Mouse (Mus musculus) embryonic facial prominence, embryonic 11.5 days (tissue): ENCODE measurements around the gene Igsf21. TPM values are rescaled to one million over a fixed set of nuclear protein-coding genes. Genes with fewer than 3 reads are reported as not detected.

ENCODE experiments used
- ATAC-seq: fragments of 200-750 bp; cut with Nextera tagmentation; replicated peaks from 2 replicates; pipeline ENCODE4 v1.8.0; 2017; ENCODE audit warnings: low read depth; ENCODE audit not compliant: insufficient number of reproducible peaks, low FRiP score, low TSS enrichment
- DNase-seq: peaks from one replicate; pipeline ENCODE4 v3.0.0-alpha.2; 2015; ENCODE audit warnings: low spot score
- H3K27ac ChIP-seq: fragments of 300-500 bp; sonication (generic); replicated peaks from 2 replicates; pipeline ENCODE4 v1.5.1; 2014; ENCODE audit warnings: mild to moderate bottlenecking, low read depth, low read length, control low read depth
- H3K27me3 ChIP-seq: fragments of 300-500 bp; sonication (generic); 2 replicates; pipeline ENCODE4 v1.6.1; 2014; ENCODE audit warnings: mild to moderate bottlenecking, low read length, moderate library complexity, mixed read lengths; ENCODE audit not compliant: control insufficient read depth, insufficient read depth
- H3K36me3 ChIP-seq: fragments of 300-500 bp; sonication (generic); replicated peaks from 2 replicates; pipeline ENCODE4 v1.6.1; 2014; ENCODE audit warnings: low read depth, mild to moderate bottlenecking, low read length, moderate library complexity, mixed read lengths; ENCODE audit not compliant: control insufficient read depth, insufficient read depth
- H3K4me1 ChIP-seq: fragments of 300-500 bp; sonication (generic); 2 replicates; pipeline ENCODE4 v1.6.1; 2014; ENCODE audit warnings: low read length, mixed read lengths; ENCODE audit not compliant: control insufficient read depth, insufficient read depth
- H3K4me2 ChIP-seq: fragments of 300-500 bp; sonication (generic); 2 replicates; pipeline ENCODE4 v1.6.1; 2014; ENCODE audit warnings: low read depth, mild to moderate bottlenecking, control low read depth, low read length, moderate library complexity
- H3K4me3 ChIP-seq: fragments of 300-500 bp; sonication (generic); 2 replicates; pipeline ENCODE4 v1.5.1; 2014; ENCODE audit warnings: low read depth, low read length, control low read depth
- H3K9ac ChIP-seq: fragments of 300-500 bp; sonication (generic); replicated peaks from 2 replicates; pipeline ENCODE4 v1.6.1; 2014; ENCODE audit warnings: mild to moderate bottlenecking, control low read depth, low read length
- H3K9me3 ChIP-seq: fragments of 300-500 bp; sonication (generic); replicated peaks from 2 replicates; pipeline ENCODE4 v1.6.1; 2016; ENCODE audit warnings: mild to moderate bottlenecking, low read length, inconsistent platforms, mixed read lengths; ENCODE audit not compliant: control insufficient read depth
- WGBS: fragments of 180-500 bp; shearing (Covaris S2); extraction: QIAGEN DNeasy Blood & Tissue Kit; methylation state at CpG from one replicate; pipeline ENCODE4 v1.1.7; 2014; 5-methylcytosine and 5-hydroxymethylcytosine counted together
- polyA plus RNA-seq: library from polyadenylated mRNA; unstranded; fragments of >200 nt; fragmentation: Nextera tagmentation; extraction: Ambion mirVana; gene quantifications from 2 replicates; pipeline ENCODE4 v1.2.1, GENCODE M21; 2014

Gene Igsf21
- polyA plus RNA-seq, 1 experiment from 2014 or later = 0.95 TPM

- Histone ChIP-seq H3K9me3 (no peaks in the 10 kb centered on the region), H3K27ac (no peak overlapping the region), H3K36me3 (no peaks in the 10 kb centered on the region), H3K4me1 (no peaks in the 10 kb centered on the region; the same call in 1 of the 2 replicates), H3K27me3 (peaks cover 73% of the 10 kb centered on the region), H3K4me3 (no peak overlapping the region), H3K9ac (no peak overlapping the region), H3K4me2 (no peak overlapping the region)
- DNase-seq (no peak), ATAC-seq (no peak)
- WGBS = 2% methylated on average over 10 of the region's 10 CpGs
These were observed 1.7 kb downstream of the Igsf21 start for GRCm38 (mm10) chr4:140244835-140245234.

DNA sequence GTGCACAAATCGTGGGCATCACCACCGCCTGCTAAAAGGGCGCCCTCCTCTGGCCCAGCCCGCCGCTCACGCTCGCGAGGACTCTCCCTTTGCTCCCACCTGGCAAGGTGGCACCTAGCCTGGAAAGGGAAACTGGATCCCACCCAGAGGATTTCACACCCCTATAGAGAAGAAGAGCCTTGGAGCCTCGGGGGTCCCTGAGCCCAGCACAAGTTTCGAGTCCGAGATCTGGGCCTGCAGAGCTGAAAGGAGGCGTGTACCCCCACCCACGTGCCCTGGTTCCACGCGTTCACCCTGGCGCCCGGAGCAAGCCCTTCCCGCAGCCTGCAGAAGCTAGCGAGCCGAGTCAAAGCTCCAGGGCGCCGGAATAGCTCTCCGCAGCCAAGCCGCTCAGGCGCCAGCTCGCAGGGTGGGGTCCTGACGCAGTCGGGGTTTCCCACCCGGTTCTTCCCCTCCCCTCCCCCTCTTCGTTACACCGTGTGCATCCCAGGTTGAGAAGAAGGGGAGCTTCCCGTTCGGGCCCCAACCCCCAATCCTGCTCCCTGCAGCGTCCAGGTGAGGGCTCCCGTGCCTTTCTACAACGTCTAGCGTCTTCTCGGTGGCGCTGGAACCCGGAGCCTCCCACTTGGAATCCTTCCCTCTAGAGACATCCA is 2.3 kb downstream of the Igsf21 start:
- no peaks in the 10 kb centered on the region; the same call in 1 of the 2 replicates for H3K4me1 ChIP-seq
- DNase-seq (no peak), ATAC-seq (no peak)
- no peak overlapping the region for H3K9ac ChIP-seq
- H3K4me3 ChIP-seq = no peak overlapping the region
- H3K27me3 ChIP-seq = peaks cover 69% of the 10 kb centered on the region
- no peak overlapping the region for H3K27ac ChIP-seq
- H3K4me2 ChIP-seq = no peak overlapping the region; the same call in 1 of the 2 replicates
- H3K36me3 ChIP-seq = no peaks in the 10 kb centered on the region
- 2% methylated on average over 40 of the region's 40 CpGs for WGBS
- H3K9me3 ChIP-seq = no peaks in the 10 kb centered on the region

GRCm38 (mm10) chr4:140243231-140243630 is 3.4 kb downstream of the Igsf21 start:
- H3K9ac ChIP-seq = no peak overlapping the region
- no peak overlapping the region for H3K4me2 ChIP-seq
- no peak overlapping the region for H3K27ac ChIP-seq
- ATAC-seq (no peak), DNase-seq (no peak)
- H3K9me3 ChIP-seq = no peaks in the 10 kb centered on the region
- no peaks in the 10 kb centered on the region for H3K36me3 ChIP-seq
- H3K4me3 ChIP-seq = no peak overlapping the region
- 14% methylated on average over 16 of the region's 16 CpGs for WGBS
- no peaks in the 10 kb centered on the region; the same call in 1 of the 2 replicates for H3K4me1 ChIP-seq
- H3K27me3 ChIP-seq = peaks cover 61% of the 10 kb centered on the region

- no peak for ATAC-seq
- no peaks in the 10 kb centered on the region for H3K36me3 ChIP-seq
- H3K9me3 ChIP-seq = no peaks in the 10 kb centered on the region
- WGBS = 59% methylated on average over 1 of the region's 1 CpGs
- H3K27ac ChIP-seq = no peak overlapping the region
- H3K27me3 ChIP-seq = peaks cover 51% of the 10 kb centered on the region
- no peak overlapping the region for H3K4me3 ChIP-seq
- no peak overlapping the region for H3K9ac ChIP-seq
- H3K4me1 ChIP-seq = no peaks in the 10 kb centered on the region; the same call in 1 of the 2 replicates
- no peak for DNase-seq
- H3K4me2 ChIP-seq = no peak overlapping the region
These were observed 4.3 kb downstream of the Igsf21 start for GRCm38 (mm10) chr4:140242291-140242690.

DNA sequence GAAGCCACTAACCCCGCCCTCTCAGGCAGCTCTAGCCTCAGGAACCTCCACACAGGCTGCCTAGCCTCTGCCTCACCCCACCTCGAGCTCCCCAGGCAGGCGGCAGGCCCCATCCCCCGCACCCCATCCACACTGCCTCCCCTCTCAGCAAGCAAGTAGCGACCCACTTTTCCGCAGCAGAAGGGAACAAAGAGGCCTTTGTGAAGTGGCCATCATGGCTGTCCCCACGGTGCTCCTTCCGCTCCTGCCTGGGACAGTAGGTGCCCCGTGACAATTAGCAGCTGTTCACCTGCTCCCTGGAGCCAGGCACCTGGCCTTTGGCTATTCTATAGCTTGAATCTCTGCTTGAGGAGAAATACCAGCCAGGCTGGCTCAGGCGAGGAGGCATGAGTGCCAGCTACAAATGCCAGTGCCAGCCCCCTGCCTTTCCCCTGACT is 9.3 kb downstream of the Igsf21 start:
- Histone ChIP-seq H3K27ac (no peak overlapping the region), H3K4me1 (no peaks in the 10 kb centered on the region), H3K36me3 (no peaks in the 10 kb centered on the region), H3K9me3 (no peaks in the 10 kb centered on the region), H3K27me3 (peaks cover 2% of the 10 kb centered on the region), H3K4me2 (no peak overlapping the region), H3K4me3 (no peak overlapping the region), H3K9ac (no peak overlapping the region)
- DNase-seq = no peak
- ATAC-seq = peak; percentile 51; the same call in 1 of the 2 replicates
- WGBS = 11% methylated on average over 10 of the region's 10 CpGs

DNA sequence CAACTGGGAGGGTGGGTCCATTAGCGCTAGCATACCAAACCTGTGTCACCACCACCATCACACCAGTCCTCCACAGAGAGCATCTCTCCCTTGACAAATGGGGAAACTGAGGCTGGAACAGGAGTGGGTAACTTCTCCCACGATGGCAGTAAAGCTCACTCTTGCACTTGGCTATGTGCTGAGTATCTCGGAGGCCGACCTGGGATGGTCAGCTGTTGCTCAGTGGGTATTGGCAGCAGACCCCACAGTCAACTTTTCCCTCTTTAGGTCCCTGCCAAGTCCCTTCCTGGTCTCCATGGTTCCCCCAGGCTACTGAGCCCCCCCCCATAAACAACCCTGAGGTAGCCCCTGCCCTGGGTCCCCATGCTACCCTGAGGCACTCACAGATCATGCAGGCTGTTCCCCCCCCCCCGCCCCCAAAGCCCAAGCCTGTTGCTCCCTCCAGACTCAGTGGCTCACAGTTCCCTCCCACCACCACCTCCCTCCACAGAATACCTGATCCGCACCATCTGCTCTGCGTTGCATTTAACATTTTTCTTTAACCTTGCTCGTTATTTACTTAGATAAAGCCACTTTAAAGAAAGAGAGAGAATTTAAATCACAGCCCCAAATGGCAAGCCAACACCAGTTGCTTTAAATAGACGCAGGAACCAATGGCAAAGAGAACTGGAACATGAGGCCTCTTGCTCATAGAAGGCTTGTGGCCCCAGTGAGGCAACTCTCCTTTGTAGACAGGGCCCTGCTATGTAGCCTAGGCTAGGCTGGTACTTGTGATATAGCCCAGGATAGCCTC is 11.0 kb downstream of the Igsf21 start:
- Histone ChIP-seq H3K9me3 (no peaks in the 10 kb centered on the region), H3K27me3 (no peaks in the 10 kb centered on the region), H3K9ac (no peak overlapping the region), H3K4me2 (no peak overlapping the region), H3K4me3 (no peak overlapping the region), H3K4me1 (no peaks in the 10 kb centered on the region), H3K27ac (no peak overlapping the region), H3K36me3 (no peaks in the 10 kb centered on the region)
- 71% methylated on average over 9 of the region's 9 CpGs for WGBS
- no peak for DNase-seq
- no peak for ATAC-seq

DNA sequence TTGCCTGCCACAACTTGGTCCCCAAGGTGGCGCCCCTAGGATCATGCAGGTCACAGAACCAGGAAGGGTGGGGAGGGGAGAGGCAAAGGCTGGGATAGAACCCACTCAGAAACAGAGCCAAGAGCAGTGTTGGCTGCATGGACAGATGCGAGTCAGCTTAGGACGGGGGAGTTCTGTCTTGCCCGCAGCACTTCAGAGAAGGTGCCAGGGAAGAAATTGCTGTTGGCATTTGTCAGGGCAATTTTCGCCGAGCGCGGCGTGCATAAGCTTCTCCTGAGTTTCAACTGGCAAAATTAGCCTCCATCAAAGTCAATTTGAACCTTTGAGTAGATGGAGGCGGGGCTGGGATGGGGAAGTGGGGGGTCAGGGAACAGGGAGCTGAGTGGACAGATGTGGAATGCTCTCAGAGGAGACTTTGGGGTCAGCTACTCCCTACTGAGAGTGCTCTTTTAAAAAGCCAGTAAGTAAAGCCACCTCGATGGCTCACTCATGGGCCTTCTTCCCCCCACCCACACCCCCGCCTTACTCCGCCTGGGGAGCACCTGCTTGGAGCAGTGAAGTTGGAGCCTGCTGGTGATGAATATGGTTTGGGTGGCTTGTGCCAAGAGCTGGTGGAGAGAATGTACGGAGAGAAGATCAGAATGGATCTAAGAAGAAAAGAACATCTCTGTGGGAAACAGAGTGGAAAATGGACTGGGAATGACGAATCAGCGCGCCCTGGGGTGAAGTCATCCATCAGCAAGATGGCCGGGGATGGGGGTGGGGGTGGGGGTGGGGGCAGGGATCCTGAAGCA is 12.0 kb downstream of the Igsf21 start:
- Histone ChIP-seq H3K4me3 (no peak overlapping the region), H3K36me3 (no peaks in the 10 kb centered on the region), H3K9me3 (no peaks in the 10 kb centered on the region), H3K4me1 (no peaks in the 10 kb centered on the region), H3K9ac (no peak overlapping the region), H3K27ac (no peak overlapping the region), H3K4me2 (no peak overlapping the region), H3K27me3 (no peaks in the 10 kb centered on the region)
- ATAC-seq = no peak
- no peak for DNase-seq
- WGBS = 80% methylated on average over 18 of the region's 18 CpGs
